Mouse (Mus musculus): Measurements from ENCODE around the gene Aig1.

GRCm38 (mm10) chr10:13855111-13855510, 13.7 kb downstream of the Aig1 start:
- TF ChIP-seq CTCF (IDR thresholded peaks at IDR 0.05) (no peak), EP300 (IDR thresholded peaks at IDR 0.05) (no peak)

Data from lung, postnatal 0 days (tissue).